Mouse (Mus musculus) embryonic facial prominence, embryonic 14.5 days (tissue): ENCODE measurements around the gene Mfsd6. TPM values are rescaled to one million over a fixed set of nuclear protein-coding genes. Genes with fewer than 3 reads are reported as not detected.

Source experiments
- ATAC-seq: fragments of 200-750 bp; cut with Nextera tagmentation; 2 replicates; pipeline ENCODE4 v1.8.0; 2017; ENCODE audit warnings: low read depth, moderate number of reproducible peaks, moderate TSS enrichment
- DNase-seq: peaks from one replicate; pipeline ENCODE4 v3.0.0-alpha.2; 2015; ENCODE audit warnings: low spot score
- H3K27ac ChIP-seq: fragments of 300-500 bp; sonication (generic); replicated peaks from 2 replicates; pipeline ENCODE4 v1.5.1; 2014; ENCODE audit warnings: low read depth, mild to moderate bottlenecking, low read length, moderate library complexity
- H3K27me3 ChIP-seq: fragments of 300-500 bp; sonication (generic); replicated peaks from 2 replicates; pipeline ENCODE4 v1.6.1; 2014; ENCODE audit warnings: low read length; ENCODE audit not compliant: control insufficient read depth, insufficient read depth
- H3K36me3 ChIP-seq: fragments of 300-500 bp; sonication (generic); 2 replicates; pipeline ENCODE4 v1.6.1; 2014; ENCODE audit warnings: low read length, mixed read lengths; ENCODE audit not compliant: control insufficient read depth, insufficient read depth
- H3K4me1 ChIP-seq: fragments of 300-500 bp; sonication (generic); 2 replicates; pipeline ENCODE4 v1.6.1; 2014; ENCODE audit warnings: antibody characterized with exemption, low read length; ENCODE audit not compliant: control insufficient read depth, insufficient read depth
- H3K4me2 ChIP-seq: fragments of 300-500 bp; sonication (generic); 2 replicates; pipeline ENCODE4 v1.6.1; 2014; ENCODE audit warnings: low read depth, mild to moderate bottlenecking, low read length, moderate library complexity, mixed read lengths
- H3K4me3 ChIP-seq: fragments of 300-500 bp; sonication (generic); 2 replicates; pipeline ENCODE4 v1.5.1; 2014; ENCODE audit warnings: low read depth, mild to moderate bottlenecking, low read length
- H3K9ac ChIP-seq: fragments of 300-500 bp; sonication (generic); 2 replicates; pipeline ENCODE4 v1.6.1; 2014; ENCODE audit warnings: low read depth, mild to moderate bottlenecking, low read length, moderate library complexity, mixed read lengths
- H3K9me3 ChIP-seq: fragments of 300-500 bp; sonication (generic); 2 replicates; pipeline ENCODE4 v1.6.1; 2016; ENCODE audit warnings: low read length; ENCODE audit not compliant: control insufficient read depth
- WGBS: fragments of 180-500 bp; shearing (Covaris S2); extraction: QIAGEN DNeasy Blood & Tissue Kit; methylation state at CpG from one replicate; pipeline ENCODE4 v1.1.7; 2014; 5-methylcytosine and 5-hydroxymethylcytosine counted together
- polyA plus RNA-seq: library from polyadenylated mRNA; unstranded; fragments of >200 nt; fragmentation: Nextera tagmentation; extraction: Ambion mirVana; gene quantifications from 2 replicates; pipeline ENCODE4 v1.2.1, GENCODE M21; 2014

Mfsd6 gene
- polyA plus RNA-seq, 1 experiment from 2014 or later: 3.5 TPM

- ATAC-seq (no peak), DNase-seq (no peak)
- Histone ChIP-seq H3K27me3 (no peaks in the 10 kb centered on the region), H3K9ac (no peak overlapping the region), H3K4me2 (no peak overlapping the region), H3K9me3 (no peaks in the 10 kb centered on the region), H3K36me3 (no peaks in the 10 kb centered on the region), H3K27ac (no peak overlapping the region), H3K4me1 (no peaks in the 10 kb centered on the region), H3K4me3 (no peak overlapping the region)
- WGBS: 74% methylated on average over 4 of the region's 4 CpGs
These were observed 43.7 kb downstream of the Mfsd6 start for GRCm38 (mm10) chr1:52683550-52683949.

GRCm38 (mm10) chr1:52676621-52677020 is 50.6 kb downstream of the Mfsd6 start:
- H3K27me3 ChIP-seq: no peaks in the 10 kb centered on the region
- ATAC-seq (no peak), DNase-seq (peak; percentile 30)
- H3K9ac ChIP-seq: no peak overlapping the region
- WGBS: 48% methylated on average over 3 of the region's 3 CpGs
- H3K4me3 ChIP-seq: no peak overlapping the region
- no peak overlapping the region for H3K27ac ChIP-seq
- H3K36me3 ChIP-seq: no peaks in the 10 kb centered on the region
- H3K9me3 ChIP-seq: no peaks in the 10 kb centered on the region
- H3K4me1 ChIP-seq: peaks cover 7% of the 10 kb centered on the region; the same call in 1 of the 2 replicates
- H3K4me2 ChIP-seq: no peak overlapping the region

- no peak for DNase-seq
- 51% methylated on average over 7 of the region's 7 CpGs for WGBS
- peaks cover 7% of the 10 kb centered on the region; the same call in 1 of the 2 replicates for H3K4me1 ChIP-seq
- no peak overlapping the region for H3K4me2 ChIP-seq
- no peaks in the 10 kb centered on the region for H3K9me3 ChIP-seq
- no peak overlapping the region for H3K4me3 ChIP-seq
- H3K36me3 ChIP-seq: no peaks in the 10 kb centered on the region
- no peak overlapping the region for H3K9ac ChIP-seq
- no peaks in the 10 kb centered on the region for H3K27me3 ChIP-seq
- H3K27ac ChIP-seq: no peak overlapping the region; the same call in 1 of the 2 replicates
- ATAC-seq: no peak
These were observed 51.4 kb downstream of the Mfsd6 start for GRCm38 (mm10) chr1:52675561-52676551.

- no peaks in the 10 kb centered on the region for H3K9me3 ChIP-seq
- ATAC-seq (no peak), DNase-seq (no peak)
- H3K4me1 ChIP-seq: no peaks in the 10 kb centered on the region
- H3K27ac ChIP-seq: no peak overlapping the region
- H3K4me3 ChIP-seq: no peak overlapping the region
- no peak overlapping the region for H3K9ac ChIP-seq
- no peaks in the 10 kb centered on the region for H3K36me3 ChIP-seq
- WGBS: 83% methylated on average over 1 of the region's 1 CpGs
- no peak overlapping the region for H3K4me2 ChIP-seq
- no peaks in the 10 kb centered on the region for H3K27me3 ChIP-seq
These were observed 57.3 kb downstream of the Mfsd6 start for GRCm38 (mm10) chr1:52669931-52670330.

- no peak overlapping the region for H3K4me3 ChIP-seq
- no peak for DNase-seq
- no peak overlapping the region for H3K9ac ChIP-seq
- no peaks in the 10 kb centered on the region for H3K36me3 ChIP-seq
- ATAC-seq: no peak
- no peaks in the 10 kb centered on the region for H3K9me3 ChIP-seq
- H3K27ac ChIP-seq: no peak overlapping the region
- H3K4me2 ChIP-seq: no peak overlapping the region
- WGBS: 47% methylated on average over 7 of the region's 7 CpGs
- H3K4me1 ChIP-seq: no peaks in the 10 kb centered on the region
- H3K27me3 ChIP-seq: no peaks in the 10 kb centered on the region
These were observed 58.4 kb downstream of the Mfsd6 start for GRCm38 (mm10) chr1:52668743-52669323.

- H3K9ac ChIP-seq: no peak overlapping the region
- ATAC-seq (no peak), DNase-seq (no peak)
- H3K36me3 ChIP-seq: no peaks in the 10 kb centered on the region
- no peak overlapping the region for H3K4me3 ChIP-seq
- 87% methylated on average over 7 of the region's 7 CpGs for WGBS
- no peak overlapping the region for H3K27ac ChIP-seq
- no peaks in the 10 kb centered on the region for H3K4me1 ChIP-seq
- no peaks in the 10 kb centered on the region for H3K27me3 ChIP-seq
- H3K4me2 ChIP-seq: no peak overlapping the region
- no peaks in the 10 kb centered on the region for H3K9me3 ChIP-seq
These were observed 64.0 kb downstream of the Mfsd6 start for GRCm38 (mm10) chr1:52663228-52663627.

- Histone ChIP-seq H3K36me3 (no peaks in the 10 kb centered on the region), H3K4me2 (no peak overlapping the region), H3K27me3 (no peaks in the 10 kb centered on the region), H3K9me3 (no peaks in the 10 kb centered on the region), H3K9ac (no peak overlapping the region), H3K4me3 (no peak overlapping the region), H3K27ac (no peak overlapping the region), H3K4me1 (no peaks in the 10 kb centered on the region)
- DNase-seq (no peak), ATAC-seq (no peak)
- 83% methylated on average over 12 of the region's 12 CpGs for WGBS
These were observed 66.5 kb downstream of the Mfsd6 start for GRCm38 (mm10) chr1:52660765-52661164.

- Histone ChIP-seq H3K27me3 (no peaks in the 10 kb centered on the region), H3K9ac (no peak overlapping the region), H3K4me2 (no peak overlapping the region), H3K9me3 (no peaks in the 10 kb centered on the region), H3K27ac (no peak overlapping the region), H3K36me3 (no peaks in the 10 kb centered on the region), H3K4me3 (no peak overlapping the region), H3K4me1 (no peaks in the 10 kb centered on the region)
- no peak for DNase-seq
- 69% methylated on average over 2 of the region's 2 CpGs for WGBS
- ATAC-seq: no peak
These were observed 67.0 kb downstream of the Mfsd6 start for GRCm38 (mm10) chr1:52660278-52660677.
